Mouse (Mus musculus) MEL (cell line): Measurements from ENCODE around the gene Zranb3.

Source experiments
- CHD1 ChIP-seq: IDR thresholded peaks from 2 replicates; pipeline ENCODE4 v1.6.1; 2012; ENCODE audit warnings: low read depth, mild to moderate bottlenecking, inconsistent platforms, low read length, improper control_type of control experiment
- CTCF ChIP-seq, 3 experiments: IDR thresholded peaks in 2 of 3; conservative IDR thresholded peaks in 1 of 3; 2 replicates each; pipeline ENCODE4 v1.5.1; 2011 to 2012; ENCODE audit warnings: low read length in 3 of 3, low read depth in 2 of 3, mild to moderate bottlenecking in 2 of 3, improper control_type of control experiment in 1 of 3, inconsistent platforms in 1 of 3, mixed read lengths in 1 of 3, moderate library complexity in 1 of 3; ENCODE audit not compliant: control insufficient read depth in 1 of 3, insufficient read depth in 1 of 3, poor library complexity in 1 of 3, severe bottlenecking in 1 of 3
- TAL1 ChIP-seq: IDR thresholded peaks from 2 replicates; pipeline ENCODE4 v1.6.1; 2012; ENCODE audit warnings: mild to moderate bottlenecking, inconsistent platforms, low read length, moderate library complexity, mixed read lengths

DNA sequence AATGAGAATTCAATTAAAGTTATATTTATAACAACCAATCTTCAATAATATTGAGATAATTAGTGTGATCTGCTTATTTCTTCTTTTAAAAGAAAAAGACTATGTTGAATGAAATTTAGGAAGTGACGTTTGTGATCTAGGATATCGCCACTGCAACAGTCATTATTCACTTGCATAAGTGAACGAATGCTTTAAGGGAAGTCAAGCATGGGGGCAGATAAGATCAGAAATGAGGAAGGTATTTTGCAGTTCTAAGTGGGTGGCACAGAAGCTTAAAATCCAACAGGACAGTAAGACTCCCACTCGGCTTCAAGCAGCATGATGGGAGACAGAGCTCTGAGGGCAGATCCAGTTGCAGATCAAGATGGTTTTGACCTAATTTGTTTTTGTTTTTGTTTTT is 58.7 kb downstream of the Zranb3 start:
- TF ChIP-seq TAL1 (no peak), CHD1 (no peak), CTCF (IDR thresholded peaks at IDR 0.05 in 2 of 3, conservative IDR thresholded peaks at IDR 0.05 in 1 of 3; ENCODE audit: control insufficient read depth in 1 of 3, insufficient read depth in 1 of 3, low read depth in 2 of 3, low read length in 3 of 3, poor library complexity in 1 of 3, severe bottlenecking in 1 of 3) (no peak)
